Mouse (Mus musculus): ENCODE data around the gene Gm11084.

DNA sequence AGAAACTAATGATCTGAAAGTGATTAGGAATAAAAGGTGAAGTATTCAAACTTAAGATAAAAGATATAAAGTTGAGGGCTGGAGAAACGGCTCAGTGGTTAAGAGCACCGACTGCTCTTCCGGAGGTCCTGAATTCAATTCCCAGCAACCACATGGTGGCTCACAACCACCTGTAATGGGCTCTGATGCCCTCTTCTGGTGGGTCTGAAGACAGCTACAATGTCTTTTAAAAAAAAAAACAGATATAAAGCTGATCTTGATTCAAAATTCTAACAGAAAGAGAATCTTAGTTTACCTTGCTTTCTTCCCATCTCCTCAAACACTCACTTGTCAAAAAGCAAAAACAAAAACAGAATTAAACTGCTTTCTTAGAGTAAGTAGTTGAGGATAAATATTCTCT lies 30.1 kb downstream of the Gm11084 start:
- TF ChIP-seq POLR2A (IDR thresholded peaks at IDR 0.05; ENCODE audit: borderline replicate concordance, insufficient read depth, low read length) = no peak
- no peak for TF ChIP-seq CTCF (IDR thresholded peaks at IDR 0.05; ENCODE audit: borderline replicate concordance, insufficient read depth, low read depth, low read length)
